Mouse (Mus musculus) retina, adult 2 months (tissue): ENCODE measurements around the gene Spon1.

ENCODE experiments used
- DNase-seq: peaks from one replicate; pipeline ENCODE4 v3.0.0-alpha.2; 2012; ENCODE audit warnings: low read depth, low spot score

Gene Spon1

DNA sequence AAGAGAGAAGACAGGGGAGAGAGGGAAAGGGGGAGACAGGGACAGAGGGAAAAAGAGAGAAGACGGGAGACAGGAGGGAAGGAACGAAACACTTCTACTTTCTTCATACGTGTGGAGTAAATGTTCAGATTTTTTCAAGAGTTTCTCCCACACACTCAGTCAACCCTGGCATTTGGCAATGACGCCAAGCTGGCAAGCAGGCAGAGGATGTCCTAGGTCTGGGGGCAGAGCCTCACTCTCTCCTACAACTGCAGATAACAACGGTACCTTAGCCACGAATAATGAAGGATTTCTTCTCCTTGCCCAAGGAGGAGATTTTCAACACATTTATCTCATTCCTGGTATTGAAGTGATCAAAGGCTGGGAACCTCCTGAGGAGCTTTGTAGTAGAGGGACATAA, 321.5 kb downstream of the Spon1 start:
- DNase-seq: no peak

DNA sequence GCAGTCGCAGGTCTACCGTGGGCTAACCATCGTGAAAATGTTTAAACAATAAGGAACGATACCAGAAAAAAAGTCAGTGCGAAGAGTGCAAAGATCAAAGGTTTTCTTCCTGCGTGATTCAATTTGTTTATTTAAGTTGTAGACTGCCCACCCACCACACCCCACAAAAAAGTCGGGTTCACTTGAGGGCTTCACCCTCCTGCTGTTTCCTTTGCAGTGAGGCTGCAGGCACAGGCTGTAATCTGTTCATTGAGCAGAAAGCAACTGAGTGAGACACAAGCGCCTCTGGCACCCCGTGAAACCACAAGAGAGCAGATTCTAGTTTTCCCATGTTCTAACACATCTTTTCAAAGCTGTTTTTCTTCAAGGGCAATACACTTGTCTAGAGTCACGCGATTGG, 322.2 kb downstream of the Spon1 start:
- no peak for DNase-seq

DNA sequence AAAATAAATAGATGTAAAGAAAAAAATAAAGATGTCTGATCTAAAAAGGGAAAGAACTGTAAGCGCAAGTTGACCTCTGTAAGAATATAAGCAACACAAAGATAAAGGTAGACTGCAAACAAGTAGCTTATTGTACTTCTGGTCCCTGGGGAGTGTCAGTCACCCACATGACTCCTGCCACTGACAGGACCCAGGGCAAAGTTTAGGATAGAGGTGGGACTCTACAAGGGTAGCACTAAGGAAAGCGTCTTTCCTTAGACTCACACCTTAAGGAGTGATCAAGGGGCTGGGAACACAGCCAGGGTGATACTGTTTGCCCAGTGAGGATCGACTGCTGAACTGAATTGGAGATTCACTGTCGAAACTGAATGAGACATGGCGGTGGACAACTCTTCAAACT, 323.1 kb downstream of the Spon1 start:
- DNase-seq: no peak

DNA sequence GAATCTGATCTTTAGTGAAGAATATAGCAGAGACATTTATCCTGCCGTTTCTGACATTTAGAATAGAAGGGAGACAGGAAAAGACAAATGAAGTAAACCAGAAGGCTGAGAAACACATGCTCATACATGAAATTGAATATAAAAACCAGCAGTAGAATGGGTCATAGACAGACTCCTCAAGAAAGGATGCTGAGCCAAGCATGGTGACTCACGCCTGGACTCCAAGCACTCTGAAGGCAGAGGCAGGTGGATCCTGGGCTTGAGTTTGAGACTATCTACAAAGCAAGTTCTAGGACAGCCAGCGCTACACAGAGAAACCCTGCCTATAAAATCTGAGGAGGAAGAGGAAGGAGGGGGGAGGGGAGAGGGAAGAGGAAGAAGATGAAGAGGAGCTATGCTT, 324.4 kb downstream of the Spon1 start:
- DNase-seq: no peak

DNA sequence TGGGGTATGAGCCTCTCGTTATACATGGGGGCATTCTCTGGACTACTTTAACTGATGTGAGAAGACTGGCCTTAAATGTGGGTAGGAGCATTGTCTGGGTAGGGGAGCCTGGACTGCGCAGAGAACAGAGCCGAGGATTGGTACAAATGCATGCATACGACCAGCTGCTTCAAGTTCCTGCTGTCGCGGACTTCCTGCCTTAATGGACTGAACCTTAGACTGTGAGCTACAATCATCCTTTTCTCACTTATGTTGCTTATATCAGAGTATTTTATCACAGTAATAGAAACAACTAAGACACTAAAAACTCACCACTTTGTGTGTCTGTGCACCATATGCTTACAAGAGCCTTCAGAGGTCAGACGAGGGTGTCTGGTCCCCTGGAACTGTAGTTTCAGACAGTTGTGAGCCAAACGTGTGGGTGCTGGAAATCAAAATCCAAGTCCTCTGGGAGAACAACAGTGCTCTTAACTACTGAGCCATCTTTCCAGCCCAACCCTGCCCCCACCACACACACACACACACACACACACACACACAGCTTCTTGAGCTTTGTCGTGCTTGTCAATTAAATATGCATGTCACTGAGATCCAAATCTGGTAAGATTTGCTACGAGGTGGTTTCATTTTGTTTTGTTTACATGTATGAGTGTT, 325.2 kb downstream of the Spon1 start:
- no peak for DNase-seq
